Mouse (Mus musculus): ENCODE measurements at regions not wholly inside any gene's neighbourhood (a gene's known extent, or its start where the extent isn't known, plus 50 kb on each side); places are given as distances from the start of the nearest gene placed in this dataset.

DNA sequence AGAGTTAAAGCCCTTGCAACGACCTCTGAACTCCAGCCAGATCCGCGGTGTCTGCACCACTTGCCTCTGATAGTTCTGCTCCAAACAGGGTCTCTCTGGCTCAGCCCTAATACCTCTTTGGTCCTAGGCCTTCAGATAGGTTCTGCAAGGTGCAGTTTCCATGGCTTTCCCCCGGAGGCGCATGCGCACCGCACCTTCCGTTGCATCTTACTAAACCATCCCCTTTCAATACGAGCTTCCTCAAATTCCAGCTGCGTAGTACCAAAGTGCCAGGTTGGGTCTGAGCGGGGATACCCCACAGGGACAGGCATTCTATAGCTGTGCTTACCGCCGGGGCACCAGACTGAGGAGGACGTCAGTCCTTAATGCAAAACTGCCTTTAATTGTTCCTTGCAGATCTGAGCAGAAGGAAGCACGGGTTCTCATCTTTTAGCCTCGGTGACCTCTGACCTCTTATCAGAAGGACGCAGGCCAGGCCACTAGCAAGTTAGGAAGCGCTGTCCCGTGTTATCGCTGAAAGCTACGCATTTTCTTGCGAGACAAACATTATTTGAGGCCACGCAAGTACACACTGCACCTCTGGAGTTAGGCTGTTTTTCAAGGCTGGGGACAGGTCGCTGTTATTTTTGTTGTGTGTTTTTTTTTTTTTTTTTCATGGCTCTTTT is 464.6 kb downstream of the Vrk1 start:
- peaks cover 9% of the 10 kb centered on the region for H3K4me1 ChIP-seq (ENCODE audit: control insufficient read depth, insufficient read depth, low read length)
- H3K27me3 ChIP-seq (ENCODE audit: control insufficient read depth, insufficient read depth, low read length) = no peaks in the 10 kb centered on the region
- no peaks in the 10 kb centered on the region for H3K36me3 ChIP-seq (ENCODE audit: control insufficient read depth, insufficient read depth, low read length)

DNA sequence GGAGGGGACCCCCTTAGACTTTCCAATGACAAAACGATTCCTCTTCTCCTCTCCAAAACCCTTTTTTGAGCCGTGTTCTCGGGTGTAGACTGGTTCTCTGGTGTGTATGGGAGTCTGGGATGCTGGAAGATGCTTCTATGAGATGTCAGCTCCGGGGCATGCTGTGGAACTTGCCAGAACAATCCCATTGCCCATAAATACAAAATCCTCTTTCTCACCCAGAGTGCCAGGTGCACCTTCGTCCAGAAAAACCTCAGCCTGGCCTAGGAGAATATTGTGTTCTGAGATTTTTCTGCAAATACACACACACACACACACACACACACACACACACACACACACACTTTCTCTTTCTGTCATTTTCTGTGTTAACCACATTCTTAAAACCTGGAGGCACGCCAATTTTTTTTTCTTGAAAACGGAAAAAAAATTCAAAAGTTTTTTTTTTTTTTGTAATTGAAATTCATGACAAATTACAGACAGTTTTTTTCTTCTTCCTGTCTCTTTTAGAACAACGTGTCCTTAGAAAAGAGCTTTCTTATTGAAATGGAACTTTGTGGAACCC is 465.5 kb downstream of the Vrk1 start:
- Histone ChIP-seq H3K4me1 (ENCODE audit: control insufficient read depth, insufficient read depth, low read length) (peaks cover 9% of the 10 kb centered on the region), H3K27me3 (ENCODE audit: control insufficient read depth, insufficient read depth, low read length) (no peaks in the 10 kb centered on the region)

More for the DNA sequence above, 464.6 kb downstream of the Vrk1 start:
- H3K27ac ChIP-seq (ENCODE audit: control insufficient read depth, insufficient read depth, low read depth, low read length) = no peak overlapping the region
- TF ChIP-seq CTCF (IDR thresholded peaks at IDR 0.05; ENCODE audit: control insufficient read depth, insufficient read depth, insufficient replicate concordance, low read depth, low read length) = no peak
- no peak for TF ChIP-seq POLR2A (IDR thresholded peaks at IDR 0.05; ENCODE audit: control insufficient read depth, low read depth, low read length)
- peak overlapping the region; percentile 5 for H3K4me3 ChIP-seq (ENCODE audit: control insufficient read depth, low read depth, low read length)

DNA sequence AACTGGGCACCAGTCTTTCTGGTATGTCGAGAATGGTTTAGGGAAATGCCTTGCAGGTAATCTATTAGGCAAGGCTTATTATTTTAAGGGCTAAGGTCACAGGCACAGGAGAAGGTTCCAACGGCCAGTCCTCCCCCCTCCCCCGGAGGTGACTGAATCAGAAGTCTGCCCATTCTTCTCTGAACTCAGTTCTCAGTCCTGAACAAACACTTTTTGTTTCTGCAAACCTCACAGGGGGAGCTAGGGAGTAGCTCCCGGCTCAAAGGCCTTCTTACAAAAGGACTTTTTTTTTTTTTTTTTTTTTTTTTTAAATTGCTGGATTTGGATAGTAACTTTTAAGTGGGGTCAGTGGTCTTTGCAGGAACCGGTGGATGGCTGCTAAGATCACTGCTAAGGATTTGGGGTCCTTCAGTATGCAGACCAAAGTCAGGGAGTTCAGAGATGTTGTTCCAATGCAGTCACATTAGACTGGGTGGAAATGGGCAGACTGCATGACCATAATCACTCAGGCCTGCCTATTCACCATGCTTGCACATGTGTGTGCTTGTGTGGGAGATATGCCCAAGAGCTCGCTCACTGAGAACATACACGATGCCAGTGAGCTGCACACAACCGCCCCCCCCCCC is 467.1 kb downstream of the Vrk1 start:
- no peak for TF ChIP-seq CTCF (IDR thresholded peaks at IDR 0.05; ENCODE audit: control insufficient read depth, insufficient read depth, insufficient replicate concordance, low read depth, low read length)
- no peak for TF ChIP-seq POLR2A (IDR thresholded peaks at IDR 0.05; ENCODE audit: control insufficient read depth, low read depth, low read length)
- no peak overlapping the region for H3K4me3 ChIP-seq (ENCODE audit: control insufficient read depth, low read depth, low read length)
- no peak overlapping the region for H3K27ac ChIP-seq (ENCODE audit: control insufficient read depth, insufficient read depth, low read depth, low read length)
- H3K4me1 ChIP-seq (ENCODE audit: control insufficient read depth, insufficient read depth, low read length) = peaks cover 9% of the 10 kb centered on the region
- H3K36me3 ChIP-seq (ENCODE audit: control insufficient read depth, insufficient read depth, low read length) = no peaks in the 10 kb centered on the region
- no peaks in the 10 kb centered on the region for H3K27me3 ChIP-seq (ENCODE audit: control insufficient read depth, insufficient read depth, low read length)

More for the DNA sequence above, 465.5 kb downstream of the Vrk1 start:
- Histone ChIP-seq H3K4me3 (ENCODE audit: control insufficient read depth, low read depth, low read length) (no peak overlapping the region), H3K36me3 (ENCODE audit: control insufficient read depth, insufficient read depth, low read length) (no peaks in the 10 kb centered on the region), H3K27ac (ENCODE audit: control insufficient read depth, insufficient read depth, low read depth, low read length) (no peak overlapping the region)
- TF ChIP-seq CTCF (IDR thresholded peaks at IDR 0.05; ENCODE audit: control insufficient read depth, insufficient read depth, insufficient replicate concordance, low read depth, low read length) (no peak), POLR2A (IDR thresholded peaks at IDR 0.05; ENCODE audit: control insufficient read depth, low read depth, low read length) (no peak)

DNA sequence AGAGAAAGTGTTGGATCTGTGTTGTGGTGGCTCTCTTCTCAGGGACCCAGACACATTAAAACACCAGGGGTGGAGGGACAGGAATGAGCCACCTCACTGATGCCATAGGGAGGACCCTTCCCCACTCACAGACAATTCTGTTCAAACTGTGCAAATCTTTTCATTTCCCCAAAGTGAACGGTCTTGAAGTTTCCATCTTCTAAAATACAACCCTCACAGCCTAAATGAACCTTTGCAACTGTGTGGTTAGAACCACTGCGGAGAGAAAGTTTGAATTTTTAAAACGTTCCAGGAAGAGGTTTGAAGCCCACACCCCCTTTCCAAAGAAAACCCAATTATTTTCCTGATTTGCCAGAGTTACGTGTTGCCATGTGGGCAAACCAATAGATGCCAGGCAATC is 467.7 kb downstream of the Vrk1 start:
- Histone ChIP-seq H3K4me3 (ENCODE audit: control insufficient read depth, low read depth, low read length) (no peak overlapping the region), H3K27ac (ENCODE audit: control insufficient read depth, insufficient read depth, low read depth, low read length) (no peak overlapping the region), H3K4me1 (ENCODE audit: control insufficient read depth, insufficient read depth, low read length) (peaks cover 9% of the 10 kb centered on the region), H3K36me3 (ENCODE audit: control insufficient read depth, insufficient read depth, low read length) (no peaks in the 10 kb centered on the region), H3K27me3 (ENCODE audit: control insufficient read depth, insufficient read depth, low read length) (no peaks in the 10 kb centered on the region)
- TF ChIP-seq POLR2A (IDR thresholded peaks at IDR 0.05; ENCODE audit: control insufficient read depth, low read depth, low read length) (no peak), CTCF (IDR thresholded peaks at IDR 0.05; ENCODE audit: control insufficient read depth, insufficient read depth, insufficient replicate concordance, low read depth, low read length) (no peak)

DNA sequence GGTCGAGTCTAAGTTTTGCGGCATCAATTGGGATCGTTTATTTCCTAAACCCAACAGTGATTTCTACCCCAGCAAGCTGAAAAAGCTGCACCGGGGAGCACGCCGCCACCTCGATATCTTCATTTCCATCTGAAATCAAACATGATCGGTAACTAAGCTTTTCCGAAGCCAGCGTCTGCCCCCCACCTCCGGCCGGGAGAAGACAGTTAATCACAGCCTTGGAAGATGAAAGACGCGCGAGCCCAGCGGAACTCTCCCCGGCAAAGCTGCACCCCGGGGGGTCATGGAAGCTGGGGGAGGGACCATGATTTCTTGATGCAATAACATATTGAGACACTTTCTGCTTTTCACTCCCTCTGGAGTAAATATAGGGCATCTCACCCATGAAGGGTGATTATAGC is 468.4 kb downstream of the Vrk1 start:
- Histone ChIP-seq H3K27ac (ENCODE audit: control insufficient read depth, insufficient read depth, low read depth, low read length) (no peak overlapping the region), H3K4me1 (ENCODE audit: control insufficient read depth, insufficient read depth, low read length) (peaks cover 9% of the 10 kb centered on the region), H3K27me3 (ENCODE audit: control insufficient read depth, insufficient read depth, low read length) (no peaks in the 10 kb centered on the region), H3K4me3 (ENCODE audit: control insufficient read depth, low read depth, low read length) (no peak overlapping the region), H3K36me3 (ENCODE audit: control insufficient read depth, insufficient read depth, low read length) (no peaks in the 10 kb centered on the region)
- TF ChIP-seq POLR2A (IDR thresholded peaks at IDR 0.05; ENCODE audit: control insufficient read depth, low read depth, low read length) (no peak), CTCF (IDR thresholded peaks at IDR 0.05; ENCODE audit: control insufficient read depth, insufficient read depth, insufficient replicate concordance, low read depth, low read length) (no peak)

DNA sequence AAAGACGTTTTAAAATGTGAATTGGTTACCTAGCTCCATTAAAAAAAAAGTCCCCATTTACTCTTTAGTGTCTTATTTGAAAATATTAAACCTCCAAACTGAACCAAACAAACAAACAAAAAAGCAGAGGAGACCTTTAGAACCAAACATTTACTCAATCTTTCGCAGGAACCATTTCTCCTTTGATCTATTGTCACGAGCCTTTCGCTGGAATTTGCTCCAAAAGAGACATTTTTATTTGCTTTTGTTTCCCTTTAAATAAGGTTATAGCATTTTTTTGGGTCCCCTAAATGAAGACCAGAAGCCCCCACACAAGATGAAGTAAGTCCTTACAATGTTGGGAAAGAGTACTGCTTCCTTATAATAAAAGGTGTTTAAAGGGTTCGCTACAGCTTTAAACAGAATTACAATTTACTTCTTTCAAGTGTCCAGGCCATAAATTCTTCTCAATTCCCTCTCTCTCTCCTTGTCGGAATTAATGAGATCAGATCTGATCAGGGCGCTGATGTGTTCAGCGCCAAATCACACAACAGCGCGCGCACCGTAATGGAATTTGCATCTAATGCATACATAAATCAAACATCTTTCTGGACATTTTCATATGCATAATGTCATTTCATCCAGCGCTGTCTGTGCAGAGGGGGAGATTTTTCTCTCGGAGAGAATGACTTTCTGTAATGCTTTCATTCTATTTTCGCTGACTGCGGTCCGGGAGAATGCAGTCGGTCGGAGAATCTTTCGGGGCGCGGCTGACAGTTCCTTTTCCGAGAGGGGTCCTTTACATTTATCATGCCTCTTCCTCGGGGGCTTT is 469.2 kb downstream of the Vrk1 start:
- Histone ChIP-seq H3K4me3 (ENCODE audit: control insufficient read depth, low read depth, low read length) (no peak overlapping the region), H3K4me1 (ENCODE audit: control insufficient read depth, insufficient read depth, low read length) (peaks cover 9% of the 10 kb centered on the region), H3K27me3 (ENCODE audit: control insufficient read depth, insufficient read depth, low read length) (no peaks in the 10 kb centered on the region), H3K27ac (ENCODE audit: control insufficient read depth, insufficient read depth, low read depth, low read length) (no peak overlapping the region), H3K36me3 (ENCODE audit: control insufficient read depth, insufficient read depth, low read length) (no peaks in the 10 kb centered on the region)
- TF ChIP-seq CTCF (IDR thresholded peaks at IDR 0.05; ENCODE audit: control insufficient read depth, insufficient read depth, insufficient replicate concordance, low read depth, low read length) (no peak), POLR2A (IDR thresholded peaks at IDR 0.05; ENCODE audit: control insufficient read depth, low read depth, low read length) (no peak)

DNA sequence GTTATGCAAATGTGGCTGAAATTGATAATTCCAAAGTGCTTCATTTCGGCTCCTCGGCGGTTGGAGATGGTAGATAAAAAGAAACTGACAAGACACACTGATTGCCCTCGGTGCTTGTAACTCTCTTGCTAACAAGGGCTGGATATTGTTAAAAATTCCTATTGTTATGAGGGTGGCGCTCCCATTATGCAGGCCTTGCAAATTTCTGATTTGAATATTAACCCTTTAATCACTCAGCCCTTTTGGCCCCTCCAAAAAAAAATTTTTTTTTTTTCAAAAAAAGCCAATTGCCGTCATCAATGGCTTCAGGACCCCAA is 469.8 kb downstream of the Vrk1 start:
- H3K36me3 ChIP-seq (ENCODE audit: control insufficient read depth, insufficient read depth, low read length) = no peaks in the 10 kb centered on the region
- TF ChIP-seq CTCF (IDR thresholded peaks at IDR 0.05; ENCODE audit: control insufficient read depth, insufficient read depth, insufficient replicate concordance, low read depth, low read length) (no peak), POLR2A (IDR thresholded peaks at IDR 0.05; ENCODE audit: control insufficient read depth, low read depth, low read length) (no peak)
- no peaks in the 10 kb centered on the region for H3K27me3 ChIP-seq (ENCODE audit: control insufficient read depth, insufficient read depth, low read length)
- no peak overlapping the region for H3K27ac ChIP-seq (ENCODE audit: control insufficient read depth, insufficient read depth, low read depth, low read length)
- peaks cover 4% of the 10 kb centered on the region for H3K4me1 ChIP-seq (ENCODE audit: control insufficient read depth, insufficient read depth, low read length)
- no peak overlapping the region for H3K4me3 ChIP-seq (ENCODE audit: control insufficient read depth, low read depth, low read length)

All from testis, adult 2 months (tissue).